Mouse (Mus musculus) neural tube, embryonic 11.5 days (tissue): ENCODE measurements around the gene Ugt2b5. TPM values are rescaled to one million over a fixed set of nuclear protein-coding genes. Genes with fewer than 3 reads are reported as not detected.
"Not testable (repeated sequence)": the region's sequence is repeated elsewhere in the genome, so short reads cannot be mapped to it uniquely, and the experiment has no call there.

Source experiments
- ATAC-seq: fragments of 200-750 bp; cut with Nextera tagmentation; 2 replicates; pipeline ENCODE4 v1.8.0; 2017; ENCODE audit warnings: moderate number of reproducible peaks, mild to moderate bottlenecking, moderate TSS enrichment, moderate library complexity; ENCODE audit not compliant: insufficient read depth, low FRiP score, low TSS enrichment
- DNase-seq: peaks from one replicate; pipeline ENCODE4 v3.0.0-alpha.2; 2015; ENCODE audit warnings: low spot score
- H3K27ac ChIP-seq: fragments of 300-500 bp; sonication (generic); 2 replicates; pipeline ENCODE4 v1.5.1; 2014; ENCODE audit warnings: low read depth, mild to moderate bottlenecking, low read length
- H3K27me3 ChIP-seq: fragments of 300-500 bp; sonication (generic); 2 replicates; pipeline ENCODE4 v1.6.1; 2014; ENCODE audit warnings: mild to moderate bottlenecking, low read length, mixed read lengths; ENCODE audit not compliant: control insufficient read depth, insufficient read depth
- H3K36me3 ChIP-seq: fragments of 300-500 bp; sonication (generic); 2 replicates; pipeline ENCODE4 v1.6.1; 2014; ENCODE audit warnings: mild to moderate bottlenecking, low read length, moderate library complexity, mixed read lengths; ENCODE audit not compliant: control insufficient read depth, insufficient read depth
- H3K4me1 ChIP-seq: fragments of 300-500 bp; sonication (generic); 2 replicates; pipeline ENCODE4 v1.6.1; 2014; ENCODE audit warnings: low read length, mixed read lengths; ENCODE audit not compliant: control insufficient read depth, insufficient read depth
- H3K4me2 ChIP-seq: fragments of 300-500 bp; sonication (generic); 2 replicates; pipeline ENCODE4 v1.6.1; 2014; ENCODE audit warnings: low read depth, mild to moderate bottlenecking, moderate library complexity
- H3K4me3 ChIP-seq: fragments of 300-500 bp; sonication (generic); 2 replicates; pipeline ENCODE4 v1.5.1; 2014; ENCODE audit warnings: low read depth, low read length
- H3K9ac ChIP-seq: fragments of 300-500 bp; sonication (generic); 2 replicates; pipeline ENCODE4 v1.6.1; 2014; ENCODE audit warnings: mild to moderate bottlenecking, low read length
- H3K9me3 ChIP-seq: fragments of 300-500 bp; sonication (generic); 2 replicates; pipeline ENCODE4 v1.6.1; 2016; ENCODE audit warnings: low read length; ENCODE audit not compliant: control insufficient read depth
- WGBS: fragments of 180-500 bp; shearing (Covaris S2); extraction: QIAGEN DNeasy Blood & Tissue Kit; methylation state at CpG from one replicate; pipeline ENCODE4 v1.1.7; 2014; 5-methylcytosine and 5-hydroxymethylcytosine counted together
- polyA plus RNA-seq: library from polyadenylated mRNA; unstranded; fragments of >200 nt; fragmentation: Nextera tagmentation; extraction: Ambion mirVana; gene quantifications from 2 replicates; pipeline ENCODE4 v1.2.1, GENCODE M21; 2014

Ugt2b5 gene
- polyA plus RNA-seq = 0.16 TPM in 1 of 2 replicates, not detected in the other

DNA sequence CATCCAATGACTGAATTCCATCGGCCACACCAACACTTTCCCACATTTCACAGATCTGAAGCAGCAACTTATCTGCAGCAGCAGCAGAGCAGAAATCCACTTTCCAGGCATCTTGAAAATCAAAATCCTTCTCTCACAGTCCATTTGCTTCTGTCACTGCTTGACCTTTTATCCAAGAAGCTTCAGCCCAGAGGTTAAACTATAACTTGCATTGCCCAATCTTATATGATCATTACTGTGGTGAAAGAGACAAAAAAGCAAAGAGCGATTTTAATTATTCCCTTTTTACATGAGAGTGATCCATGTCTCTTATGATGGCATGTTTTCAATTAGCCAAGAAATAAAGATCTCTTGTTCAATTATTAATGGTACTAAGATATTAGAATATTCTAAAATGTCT is at the start of gene Ugt2b5:
Gene Ugt2b5 (minus strand): TSS at position 123 of the 400 bp plus-strand sequence.
- H3K4me3 ChIP-seq, DNase-seq, H3K36me3 ChIP-seq, H3K4me1 ChIP-seq, H3K27me3 ChIP-seq, H3K27ac ChIP-seq, ATAC-seq, H3K9me3 ChIP-seq, H3K4me2 ChIP-seq, H3K9ac ChIP-seq: not testable (repeated sequence)
- 95% methylated on average over 1 of the region's 2 CpGs for WGBS

- H3K9ac ChIP-seq, H3K27me3 ChIP-seq, H3K4me1 ChIP-seq, H3K4me2 ChIP-seq, H3K27ac ChIP-seq, H3K4me3 ChIP-seq, ATAC-seq, DNase-seq, H3K9me3 ChIP-seq, H3K36me3 ChIP-seq: not testable (repeated sequence)
- WGBS = 44% methylated on average over 2 of the region's 2 CpGs
These were observed 35.7 kb upstream of the Ugt2b5 start for GRCm38 (mm10) chr5:87175780-87176179.

DNA sequence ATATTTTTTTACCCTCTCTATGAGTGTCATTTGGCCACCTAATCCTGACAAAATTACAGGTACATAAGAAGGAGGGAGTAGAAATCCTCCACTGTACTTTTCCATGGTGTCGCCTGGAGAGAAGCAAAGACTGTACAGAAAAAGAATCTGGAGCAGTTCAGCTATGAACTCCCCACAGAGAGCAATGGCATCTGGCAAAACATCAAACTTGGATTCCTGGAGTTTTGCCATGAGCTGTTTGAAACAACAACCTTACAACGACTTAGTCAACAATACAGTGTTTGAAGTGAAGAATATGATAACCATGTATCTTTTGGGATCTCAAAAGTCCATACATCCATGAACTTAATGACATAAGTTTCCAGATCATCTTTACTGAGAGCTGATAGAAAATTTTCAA is 34.6 kb upstream of the Ugt2b5 start:
- ATAC-seq (no peak), DNase-seq (no peak)
- no peaks in the 10 kb centered on the region for H3K4me1 ChIP-seq
- no peak overlapping the region for H3K4me2 ChIP-seq
- H3K4me3 ChIP-seq = no peak overlapping the region
- H3K36me3 ChIP-seq = no peaks in the 10 kb centered on the region
- no peaks in the 10 kb centered on the region for H3K9me3 ChIP-seq
- no peaks in the 10 kb centered on the region for H3K27me3 ChIP-seq
- H3K9ac ChIP-seq = no peak overlapping the region
- WGBS = 78% methylated on average over 2 of the region's 2 CpGs
- no peak overlapping the region for H3K27ac ChIP-seq

GRCm38 (mm10) chr5:87147741-87148454 is 7.8 kb upstream of the Ugt2b5 start:
- Histone ChIP-seq H3K9me3 (no peaks in the 10 kb centered on the region), H3K27ac (no peak overlapping the region), H3K4me3 (no peak overlapping the region), H3K36me3 (no peaks in the 10 kb centered on the region), H3K9ac (no peak overlapping the region), H3K4me1 (no peaks in the 10 kb centered on the region), H3K27me3 (no peaks in the 10 kb centered on the region), H3K4me2 (no peak overlapping the region)
- no peak for ATAC-seq
- no peak for DNase-seq
- 94% methylated on average over 8 of the region's 8 CpGs for WGBS

- H3K4me3 ChIP-seq = no peak overlapping the region
- H3K9ac ChIP-seq = no peak overlapping the region
- H3K4me2 ChIP-seq = no peak overlapping the region
- H3K9me3 ChIP-seq = no peaks in the 10 kb centered on the region
- no peaks in the 10 kb centered on the region for H3K36me3 ChIP-seq
- no peaks in the 10 kb centered on the region for H3K27me3 ChIP-seq
- H3K4me1 ChIP-seq = no peaks in the 10 kb centered on the region
- no peak overlapping the region for H3K27ac ChIP-seq
- ATAC-seq (peak; percentile 56), DNase-seq (peak; percentile 41)
- 35% methylated on average over 3 of the region's 3 CpGs for WGBS
These were observed 2.8 kb upstream of the Ugt2b5 start for GRCm38 (mm10) chr5:87142865-87143456.

DNA sequence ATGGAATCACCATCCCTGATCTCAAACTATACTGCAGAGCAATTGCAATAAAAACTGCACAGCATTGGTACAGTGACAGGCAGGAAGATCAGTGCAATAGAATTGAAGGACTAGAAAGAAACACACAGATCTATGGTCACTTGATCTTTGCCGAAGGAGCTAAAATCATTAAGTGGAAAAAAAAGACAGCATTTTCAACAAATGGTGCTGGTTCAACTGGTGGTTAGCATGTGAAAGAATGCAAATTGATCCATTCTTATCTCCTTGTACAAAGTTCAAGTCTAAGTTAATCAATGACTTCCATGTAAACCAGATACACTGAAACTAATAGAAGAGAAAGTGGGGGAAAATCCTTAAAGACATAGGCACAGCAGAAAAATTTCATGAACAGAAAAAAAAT is 36.4 kb downstream of the Ugt2b5 start:
- not testable (repeated sequence) for H3K36me3 ChIP-seq, ATAC-seq, H3K27ac ChIP-seq, H3K9me3 ChIP-seq, DNase-seq, H3K27me3 ChIP-seq, H3K9ac ChIP-seq, H3K4me2 ChIP-seq, H3K4me3 ChIP-seq, H3K4me1 ChIP-seq
- 90% methylated on average over 1 of the region's 1 CpGs for WGBS

- Histone ChIP-seq H3K4me3 (no peak within 1 kb of the TSS), H3K36me3 (no peaks in the 10 kb centered on the region), H3K27ac (no peak within 1 kb of the TSS), H3K9ac (no peak within 1 kb of the TSS), H3K9me3 (no peaks in the 10 kb centered on the region), H3K4me1 (no peaks in the 10 kb centered on the region), H3K4me2 (no peak within 1 kb of the TSS), H3K27me3 (no peaks in the 10 kb centered on the region)
- DNase-seq (no peak), ATAC-seq (no peak)
- WGBS = 94% methylated on average over 1 of the region's 1 CpGs
These were observed 47.6 kb downstream of the Ugt2b5 start, which contains the start of gene Ugt2b36 for GRCm38 (mm10) chr5:87092346-87093027. Gene Ugt2b36 (minus strand): TSS chr5:87092555.

- DNase-seq (no peak), ATAC-seq (no peak)
- Histone ChIP-seq H3K27ac (no peak overlapping the region), H3K9ac (no peak overlapping the region), H3K4me1 (no peaks in the 10 kb centered on the region), H3K4me3 (no peak overlapping the region), H3K27me3 (no peaks in the 10 kb centered on the region), H3K9me3 (no peaks in the 10 kb centered on the region), H3K36me3 (no peaks in the 10 kb centered on the region), H3K4me2 (no peak overlapping the region)
These were observed 49.0 kb downstream of the Ugt2b5 start for GRCm38 (mm10) chr5:87091111-87091510.

DNA sequence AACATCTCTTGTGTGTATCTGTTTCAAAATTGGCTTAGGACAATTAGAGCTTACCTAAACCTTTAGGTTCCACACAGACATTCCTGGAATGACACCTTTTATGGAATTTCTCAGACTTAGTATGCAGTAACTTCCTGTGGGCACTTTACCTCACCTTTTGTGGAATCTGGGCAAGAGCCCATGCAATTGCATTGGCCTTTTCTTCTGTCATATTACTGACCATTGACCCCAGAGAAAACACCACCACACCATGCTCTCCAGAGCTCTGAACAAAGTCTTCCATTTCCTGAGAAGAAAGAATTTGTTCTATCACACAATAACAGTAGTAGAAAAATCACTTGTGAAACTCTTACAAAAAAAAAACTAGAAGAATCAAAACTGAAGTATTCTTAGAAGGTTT is 50.9 kb downstream of the Ugt2b5 start:
- Histone ChIP-seq H3K4me2 (no peak overlapping the region), H3K9me3 (no peaks in the 10 kb centered on the region), H3K9ac (no peak overlapping the region), H3K27ac (no peak overlapping the region), H3K4me1 (no peaks in the 10 kb centered on the region), H3K4me3 (no peak overlapping the region), H3K27me3 (no peaks in the 10 kb centered on the region), H3K36me3 (no peaks in the 10 kb centered on the region)
- no peak for DNase-seq
- ATAC-seq = no peak
